Mouse (Mus musculus) neutrophil, adult 5-6 weeks (primary cell): ENCODE results near the gene Kif1a. TPM values are rescaled to one million over a fixed set of nuclear protein-coding genes. Genes with fewer than 3 reads are reported as not detected.

ENCODE experiments used
- ATAC-seq: fragments of 151-379, 151-347 bp; 2 replicates; pipeline ENCODE4 v1.8.0; 2017; ENCODE audit warnings: mild to moderate bottlenecking, moderate TSS enrichment; ENCODE audit not compliant: insufficient number of reproducible peaks, poor library complexity, low FRiP score, severe bottlenecking; ENCODE audit errors: extremely low read depth
- total RNA-seq: library from RNA; stranded (forward); fragments of 200-1000 nt; gene quantifications from 2 replicates; pipeline ENCODE4 v1.2.3, GENCODE M21; 2017

The Kif1a gene
- not detected in 2 replicates for total RNA-seq

GRCm38 (mm10) chr1:93101571-93102061 lies at the start of gene Kif1a:
Gene Kif1a (minus strand): TSS chr1:93101951.
- no peak for ATAC-seq

- ATAC-seq = no peak
These were observed 49.3 kb upstream of the Kif1a start for GRCm38 (mm10) chr1:93150907-93151661.

GRCm38 (mm10) chr1:93144176-93144575 lies 42.4 kb upstream of the Kif1a start:
- no peak for ATAC-seq

GRCm38 (mm10) chr1:93142871-93143270 lies 41.1 kb upstream of the Kif1a start:
- ATAC-seq = no peak

- ATAC-seq = no peak
These were observed 38.0 kb upstream of the Kif1a start for GRCm38 (mm10) chr1:93139713-93140112.

GRCm38 (mm10) chr1:93138534-93138933 lies 36.8 kb upstream of the Kif1a start:
- ATAC-seq = no peak

GRCm38 (mm10) chr1:93135036-93135526 lies 33.3 kb upstream of the Kif1a start, which contains the start of gene Agxt:
Gene Agxt (plus strand): TSS chr1:93135240.
- no peak for ATAC-seq

- ATAC-seq = no peak
These were observed 30.9 kb upstream of the Kif1a start for GRCm38 (mm10) chr1:93132676-93133075.

- ATAC-seq = no peak
These were observed 28.7 kb upstream of the Kif1a start for GRCm38 (mm10) chr1:93130242-93130983.

- no peak for ATAC-seq
These were observed 27.1 kb upstream of the Kif1a start for GRCm38 (mm10) chr1:93128710-93129349.

GRCm38 (mm10) chr1:93128209-93128608 lies 26.5 kb upstream of the Kif1a start:
- no peak for ATAC-seq

GRCm38 (mm10) chr1:93125256-93125655 lies 23.5 kb upstream of the Kif1a start:
- no peak for ATAC-seq

- no peak for ATAC-seq
These were observed 22.3 kb upstream of the Kif1a start for GRCm38 (mm10) chr1:93124066-93124465.

- no peak for ATAC-seq
These were observed 21.6 kb upstream of the Kif1a start for GRCm38 (mm10) chr1:93123179-93123854.

- ATAC-seq = no peak
These were observed 17.1 kb upstream of the Kif1a start for GRCm38 (mm10) chr1:93118816-93119215.

- ATAC-seq = no peak
These were observed 13.7 kb upstream of the Kif1a start for GRCm38 (mm10) chr1:93115471-93115870.

GRCm38 (mm10) chr1:93114713-93115463 lies 13.1 kb upstream of the Kif1a start:
- ATAC-seq = no peak

GRCm38 (mm10) chr1:93102700-93103099 lies 949 bp upstream of the Kif1a start:
- ATAC-seq = no peak
